ENCODE assay signal across 17 mouse cellular contexts in the genomic region with DNA sequence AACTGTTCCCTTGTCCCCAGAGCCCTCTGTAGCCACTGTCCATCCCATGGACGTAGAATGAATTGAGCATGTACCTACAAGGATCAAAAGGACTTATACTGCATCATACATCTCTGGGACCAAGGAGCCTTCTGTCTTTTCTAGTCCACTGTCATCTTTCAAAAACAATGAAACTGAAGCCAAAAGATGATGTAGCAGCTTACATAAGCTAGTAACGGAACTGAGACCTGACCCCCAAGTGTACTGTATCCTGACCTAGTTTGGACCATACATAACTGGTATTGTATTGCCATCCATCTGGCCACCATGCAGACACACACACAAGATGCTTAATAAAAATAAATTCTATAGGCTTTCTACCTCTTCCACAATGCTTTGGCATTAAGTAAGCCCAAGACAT.
DNase-seq lines count a peak whose midpoint lies in the region; ATAC-seq lines count a peak whose summit lies in the region.
"Had no signal": no experiment of that assay in that cellular context is flagged by ENCODE, and none has a peak within 500 bp of the region (broad histone marks: within the 10 kb centered on the region; RNA-seq: fewer than 3 reads in every experiment).

No protein-coding gene starts in this region.

- DNase-seq in cerebellum, adult 9-10 months = peak; percentile 70
- DNase-seq in cerebellum, adult 18-20 months = no peak
- DNase-seq in retina, postnatal 1 day = peak; percentile 7
- DNase-seq in retina, embryonic 14.5 days (ENCODE audit: low spot score) = no peak
- DNase-seq: adrenal gland, adult 8-10 months; adrenal gland, postnatal 14 days; adrenal gland, postnatal 36 days; cerebellum, adult 11-12 months; cerebellum, adult 8-10 months; cerebellum, postnatal 14 days; cerebellum, postnatal 36 days; embryo, embryonic 11 days had no signal

- ATAC-seq in CD4-positive, CD25-positive, alpha-beta regulatory T cell, adult 4 months = no peak
- ATAC-seq: activated CD4-positive, CD25-positive, alpha-beta regulatory T cell, adult 4 months; forebrain, embryonic 14.5 days; forebrain, embryonic 16.5 days; Patski had no signal

Comparison
In these comparisons a context has a peak if more than half of its experiments do, and no peak if none do; other contexts are left out.
1. DNase-seq: peak in cerebellum, adult 9-10 months (single experiment) and retina, postnatal 1 day (single experiment); none in cerebellum, adult 18-20 months (0 of 2) and retina, embryonic 14.5 days (single experiment).